In genomic region chr6:71877965-71878760, GRCm38 (mm10) we compare ENCODE assay signal across 14 mouse cellular contexts. TPM values are rescaled to one million over a fixed set of nuclear protein-coding genes. Genes with fewer than 3 reads are reported as not detected.
DNase-seq lines count a peak whose midpoint lies in the region; ATAC-seq and TF ChIP-seq lines count a peak whose summit lies in the region.
"Had no signal": no experiment of that assay in that cellular context is flagged by ENCODE, and none has a peak within 500 bp of the region (broad histone marks: within the 10 kb centered on the region; RNA-seq: fewer than 3 reads in every experiment).

No protein-coding gene starts in this region.

- H3K4me3 ChIP-seq in lung, embryonic 14.5 days (ENCODE audit: low read depth, low read length): no peak overlapping the region
- H3K4me3 ChIP-seq in hindbrain, embryonic 16.5 days (ENCODE audit: low read length): no peak overlapping the region
- H3K4me3 ChIP-seq: embryonic facial prominence, embryonic 12.5 days; heart, embryonic 15.5 days; limb, embryonic 12.5 days; midbrain, embryonic 12.5 days had no signal

- no peak overlapping the region for H3K9ac ChIP-seq in lung, embryonic 14.5 days
- no peak overlapping the region for H3K9ac ChIP-seq in hindbrain, embryonic 16.5 days (ENCODE audit: low read depth, low read length)
- H3K9ac ChIP-seq: embryonic facial prominence, embryonic 12.5 days; heart, embryonic 15.5 days; limb, embryonic 12.5 days; midbrain, embryonic 12.5 days had no signal

- H3K27ac ChIP-seq in lung, embryonic 14.5 days (ENCODE audit: low read depth): no peak overlapping the region
- H3K27ac ChIP-seq in hindbrain, embryonic 16.5 days (ENCODE audit: low read depth, low read length): no peak overlapping the region
- H3K27ac ChIP-seq: embryonic facial prominence, embryonic 12.5 days; heart, embryonic 15.5 days; limb, embryonic 12.5 days; midbrain, embryonic 12.5 days had no signal

- no peak overlapping the region for H3K4me2 ChIP-seq in lung, embryonic 14.5 days
- H3K4me2 ChIP-seq in hindbrain, embryonic 16.5 days (ENCODE audit: low read length): no peak overlapping the region
- H3K4me2 ChIP-seq: embryonic facial prominence, embryonic 12.5 days; heart, embryonic 15.5 days; limb, embryonic 12.5 days; midbrain, embryonic 12.5 days had no signal

- no peaks in the 10 kb centered on the region for H3K27me3 ChIP-seq in lung, embryonic 14.5 days (ENCODE audit: insufficient read depth, low read length)
- no peaks in the 10 kb centered on the region for H3K27me3 ChIP-seq in hindbrain, embryonic 16.5 days (replicated peaks; ENCODE audit: control insufficient read depth, insufficient read depth, low read length)
- H3K27me3 ChIP-seq: embryonic facial prominence, embryonic 12.5 days; heart, embryonic 15.5 days; limb, embryonic 12.5 days; midbrain, embryonic 12.5 days had no signal

- 0 out of 2 replicates have a peak, but pooled peaks have one; percentile 2 for TF ChIP-seq CTCF in lung, embryonic 14.5 days (IDR thresholded peaks at IDR 0.05; ENCODE audit: low read depth)

- DNase-seq in adrenal gland, adult 2 months: peak; percentile 15
- no peak for DNase-seq in adrenal gland, postnatal 10 days
- no peak for DNase-seq in lung, embryonic 14.5 days
- DNase-seq in lung, postnatal 4 days: no peak
- DNase-seq in brain, adult 2 months (ENCODE audit: low read depth, low spot score): peak; percentile 18
- DNase-seq in retina, embryonic 14.5 days (ENCODE audit: low spot score): peak; percentile 17
- no peak for DNase-seq in cerebellum, adult 9-11 months
- DNase-seq: layer of hippocampus, adult 9-11 months had no signal

- H3K4me1 ChIP-seq in lung, embryonic 14.5 days (ENCODE audit: insufficient read depth): no peaks in the 10 kb centered on the region
- no peaks in the 10 kb centered on the region for H3K4me1 ChIP-seq in hindbrain, embryonic 16.5 days (ENCODE audit: control insufficient read depth, insufficient read depth, low read depth, low read length)
- H3K4me1 ChIP-seq: embryonic facial prominence, embryonic 12.5 days; heart, embryonic 15.5 days; limb, embryonic 12.5 days; midbrain, embryonic 12.5 days had no signal

- H3K9me3 ChIP-seq in lung, embryonic 14.5 days (ENCODE audit: low read depth, low read length): no peaks in the 10 kb centered on the region
- H3K9me3 ChIP-seq in hindbrain, embryonic 16.5 days (ENCODE audit: control insufficient read depth, low read length): no peaks in the 10 kb centered on the region
- H3K9me3 ChIP-seq: embryonic facial prominence, embryonic 12.5 days; heart, embryonic 15.5 days; limb, embryonic 12.5 days; midbrain, embryonic 12.5 days had no signal

- 89% methylated on average over 3 of the region's 3 CpGs for WGBS in lung, embryonic 14.5 days
- WGBS in hindbrain, embryonic 16.5 days: 91% methylated on average over 3 of the region's 3 CpGs

- peaks cover 86% of the 10 kb centered on the region for H3K36me3 ChIP-seq in lung, embryonic 14.5 days (ENCODE audit: insufficient read depth)
- peaks cover 48% of the 10 kb centered on the region for H3K36me3 ChIP-seq in hindbrain, embryonic 16.5 days (ENCODE audit: control insufficient read depth, insufficient read depth, low read length)

- peak; percentile 46; the same call in 1 of the 2 replicates for ATAC-seq in lung, embryonic 14.5 days (ENCODE audit: insufficient read depth)
- no peak for ATAC-seq in hindbrain, embryonic 16.5 days
- ATAC-seq: intestine, embryonic 16.5 days had no signal

RNA-seq across cellular contexts. Expression of gene Ptcd3, which starts 30.4 kb away (rescaled TPM):
- total RNA-seq in adrenal gland, adult 2 months (2021): 10 to 100 TPM; 97.0 to 98.1 TPM
- 2.9 and 3.1 TPM in 2 replicates for polyA plus RNA-seq in adrenal gland, adult 2 months (2012; rRNA removed)
- 100 to 1,000 TPM; 115 to 136 TPM for total RNA-seq in adrenal gland, postnatal 10 days (2021)
- polyA plus RNA-seq in lung, embryonic 14.5 days (2014; fragmentation: Nextera tagmentation; extraction: Ambion mirVana): 109 and 115 TPM in 2 replicates
- 72.9 and 83.9 TPM in 2 replicates for polyA plus RNA-seq in hindbrain, embryonic 16.5 days (2015; fragmentation: Nextera tagmentation; extraction: Ambion mirVana)

RNA-seq across cellular contexts. Expression of gene Polr1a, which starts 30.7 kb away (rescaled TPM):
- 10 to 100 TPM; 58.7 to 82.0 TPM for total RNA-seq in adrenal gland, adult 2 months (2021)
- polyA plus RNA-seq in adrenal gland, adult 2 months (2012; rRNA removed): 33.3 and 36.0 TPM in 2 replicates
- 10 to 100 TPM; 46.3 to 55.4 TPM for total RNA-seq in adrenal gland, postnatal 10 days (2021)
- polyA plus RNA-seq in lung, embryonic 14.5 days (2014; fragmentation: Nextera tagmentation; extraction: Ambion mirVana): 35.0 and 37.2 TPM in 2 replicates
- 17.9 and 18.3 TPM in 2 replicates for polyA plus RNA-seq in hindbrain, embryonic 16.5 days (2015; fragmentation: Nextera tagmentation; extraction: Ambion mirVana)

RNA-seq across cellular contexts. Expression of gene Immt, which starts 47.0 kb away (rescaled TPM):
- 100 to 1,000 TPM; 315 to 398 TPM for total RNA-seq in adrenal gland, adult 2 months (2021)
- 96.6 and 110 TPM in 2 replicates for polyA plus RNA-seq in adrenal gland, adult 2 months (2012; rRNA removed)
- total RNA-seq in adrenal gland, postnatal 10 days (2021): 100 to 1,000 TPM; 382 to 423 TPM
- 193 and 196 TPM in 2 replicates for polyA plus RNA-seq in lung, embryonic 14.5 days (2014; fragmentation: Nextera tagmentation; extraction: Ambion mirVana)
- polyA plus RNA-seq in hindbrain, embryonic 16.5 days (2015; fragmentation: Nextera tagmentation; extraction: Ambion mirVana): 162 and 165 TPM in 2 replicates

RNA-seq across cellular contexts. Expression of gene Mrpl35, which starts 51.4 kb away (rescaled TPM):
- 10 to 100 TPM; 43.0 to 49.0 TPM for total RNA-seq in adrenal gland, adult 2 months (2021)
- polyA plus RNA-seq in adrenal gland, adult 2 months (2012; rRNA removed): 2.6 and 2.9 TPM in 2 replicates
- 10 to 100 TPM; 54.7 to 62.4 TPM for total RNA-seq in adrenal gland, postnatal 10 days (2021)
- 66.5 and 66.7 TPM in 2 replicates for polyA plus RNA-seq in lung, embryonic 14.5 days (2014; fragmentation: Nextera tagmentation; extraction: Ambion mirVana)
- polyA plus RNA-seq in hindbrain, embryonic 16.5 days (2015; fragmentation: Nextera tagmentation; extraction: Ambion mirVana): 40.8 and 43.5 TPM in 2 replicates

Comparison
In these comparisons a context has a peak if more than half of its experiments do, and no peak if none do; other contexts are left out.
1. DNase-seq: peak in adrenal gland, adult 2 months (single experiment), brain, adult 2 months (single experiment) and retina, embryonic 14.5 days (single experiment); none in adrenal gland, postnatal 10 days (single experiment), lung, embryonic 14.5 days (single experiment), lung, postnatal 4 days (0 of 2) and cerebellum, adult 9-11 months (single experiment).
2. RNA of gene Ptcd3, which starts 30.4 kb away (polyA plus RNA-seq): 109 to 115 TPM in lung, embryonic 14.5 days and 72.9 to 83.9 TPM in hindbrain, embryonic 16.5 days; 2.9 to 3.1 TPM in adrenal gland, adult 2 months; every median in the first group is over 10 times any median in the second.